Mouse (Mus musculus): ENCODE data around the gene Neurl1a.

DNA sequence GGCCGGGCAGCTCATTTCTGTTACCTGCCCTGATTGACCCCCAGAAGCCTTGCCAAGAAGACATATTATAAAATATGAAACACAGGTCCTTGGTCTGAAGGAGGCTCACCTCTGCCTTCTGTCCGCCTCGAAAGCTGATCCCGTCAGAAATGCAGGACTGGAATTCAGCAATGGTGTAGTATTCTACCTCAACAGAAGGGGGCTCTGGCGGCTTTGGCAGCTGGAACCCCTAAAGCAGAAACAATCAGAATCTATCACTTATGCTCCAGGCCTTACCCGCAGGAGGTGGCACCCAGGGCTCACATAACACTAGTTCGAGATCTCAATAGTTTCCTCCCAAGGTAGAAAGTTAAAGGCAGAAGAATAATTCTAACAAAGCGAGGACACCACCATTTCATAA, 91.1 kb downstream of the Neurl1a start:
- no peak for TF ChIP-seq POLR2A (IDR thresholded peaks at IDR 0.05; ENCODE audit: low read depth, low read length)
- TF ChIP-seq CTCF (conservative IDR thresholded peaks at IDR 0.05; ENCODE audit: insufficient read depth, insufficient read length, low read depth, low read length) = peak; percentile 64
